Mouse (Mus musculus): ENCODE measurements around the gene Gm36210.
A peak's percentile ranks its signal among the peaks of the same experiment; 100 is the strongest.

Gene Gm36210

GRCm38 (mm10) chr7:4906466-4906950 lies at the start of gene Gm36210:
Gene Gm36210, minus strand, starts transcription at chr7:4906516.
- DNase-seq (ENCODE audit: inconsistent ontology term) = no peak

- no peak for DNase-seq (ENCODE audit: inconsistent ontology term)
These were observed 47.6 kb upstream of the Gm36210 start for GRCm38 (mm10) chr7:4953815-4954445.

- DNase-seq (ENCODE audit: inconsistent ontology term) = no peak
These were observed 44.4 kb upstream of the Gm36210 start for GRCm38 (mm10) chr7:4950561-4951342.

GRCm38 (mm10) chr7:4948386-4948785 lies 42.1 kb upstream of the Gm36210 start:
- no peak for DNase-seq (ENCODE audit: inconsistent ontology term)

GRCm38 (mm10) chr7:4947855-4948254 lies 41.5 kb upstream of the Gm36210 start:
- DNase-seq (ENCODE audit: inconsistent ontology term) = no peak

GRCm38 (mm10) chr7:4943223-4943815 lies 37.0 kb upstream of the Gm36210 start:
- DNase-seq (ENCODE audit: inconsistent ontology term) = peak; percentile 93

- no peak for DNase-seq (ENCODE audit: inconsistent ontology term)
These were observed 36.4 kb upstream of the Gm36210 start for GRCm38 (mm10) chr7:4942673-4943072.

- peak; percentile 76 for DNase-seq (ENCODE audit: inconsistent ontology term)
These were observed 33.8 kb upstream of the Gm36210 start for GRCm38 (mm10) chr7:4940068-4940479.

GRCm38 (mm10) chr7:4938456-4938855 lies 32.1 kb upstream of the Gm36210 start:
- DNase-seq (ENCODE audit: inconsistent ontology term) = peak; percentile 22

GRCm38 (mm10) chr7:4937392-4937791 lies 31.1 kb upstream of the Gm36210 start:
- no peak for DNase-seq (ENCODE audit: inconsistent ontology term)

GRCm38 (mm10) chr7:4936832-4937231 lies 30.5 kb upstream of the Gm36210 start:
- no peak for DNase-seq (ENCODE audit: inconsistent ontology term)

GRCm38 (mm10) chr7:4934160-4934914 lies 28.0 kb upstream of the Gm36210 start:
- DNase-seq (ENCODE audit: inconsistent ontology term) = no peak

- no peak for DNase-seq (ENCODE audit: inconsistent ontology term)
These were observed 26.8 kb upstream of the Gm36210 start for GRCm38 (mm10) chr7:4933103-4933502.

GRCm38 (mm10) chr7:4928323-4928722 lies 22.0 kb upstream of the Gm36210 start:
- no peak for DNase-seq (ENCODE audit: inconsistent ontology term)

- no peak for DNase-seq (ENCODE audit: inconsistent ontology term)
These were observed 21.4 kb upstream of the Gm36210 start for GRCm38 (mm10) chr7:4927711-4928110.

- DNase-seq (ENCODE audit: inconsistent ontology term) = no peak
These were observed 20.5 kb upstream of the Gm36210 start for GRCm38 (mm10) chr7:4926849-4927248.

- DNase-seq (ENCODE audit: inconsistent ontology term) = peak; percentile 86
These were observed 19.4 kb upstream of the Gm36210 start, which contains the start of gene Ssc5d for GRCm38 (mm10) chr7:4925441-4926381. Gene Ssc5d, plus strand, starts transcription at chr7:4925785.

- peak; percentile 92 for DNase-seq (ENCODE audit: inconsistent ontology term)
These were observed 18.6 kb upstream of the Gm36210 start for GRCm38 (mm10) chr7:4924891-4925301.

GRCm38 (mm10) chr7:4924483-4924882 lies 18.2 kb upstream of the Gm36210 start:
- no peak for DNase-seq (ENCODE audit: inconsistent ontology term)

GRCm38 (mm10) chr7:4923586-4924364 lies 17.5 kb upstream of the Gm36210 start:
- DNase-seq (ENCODE audit: inconsistent ontology term) = peak; percentile 86

Measured in Muller cell, postnatal 12 days (primary cell).